Mouse (Mus musculus): Measurements from ENCODE around the gene Gm10073.

Gm10073 gene

DNA sequence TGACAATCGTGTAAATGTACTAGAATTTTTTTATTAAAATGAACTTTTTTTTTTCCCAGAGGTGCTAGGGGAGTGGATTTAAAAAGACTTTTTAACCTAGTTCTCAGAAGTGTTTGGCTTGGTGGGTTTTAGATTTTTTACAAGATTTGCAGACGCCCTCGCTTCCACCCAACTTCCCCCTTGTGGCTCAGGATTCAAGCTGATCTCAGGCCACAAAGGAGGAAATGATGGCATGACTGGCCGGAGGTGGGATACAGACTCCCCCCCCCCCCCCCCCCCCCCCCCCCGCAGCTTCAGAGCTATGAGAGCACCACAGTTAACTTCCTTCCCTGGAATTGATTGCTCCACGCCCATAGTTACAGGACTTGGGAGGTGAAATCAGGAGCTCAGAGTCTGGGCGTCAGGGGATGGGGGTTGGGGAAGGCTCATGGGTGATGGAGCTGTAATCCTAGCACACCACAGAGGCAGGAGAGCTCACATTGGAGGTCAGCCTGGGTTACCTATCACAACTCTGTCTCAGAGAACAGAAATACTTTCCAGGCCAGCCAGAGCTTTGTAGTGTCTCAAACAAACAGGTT, 17.1 kb downstream of the Gm10073 start:
- in situ Hi-C loops (cut with MboI), result no loop called here

DNA sequence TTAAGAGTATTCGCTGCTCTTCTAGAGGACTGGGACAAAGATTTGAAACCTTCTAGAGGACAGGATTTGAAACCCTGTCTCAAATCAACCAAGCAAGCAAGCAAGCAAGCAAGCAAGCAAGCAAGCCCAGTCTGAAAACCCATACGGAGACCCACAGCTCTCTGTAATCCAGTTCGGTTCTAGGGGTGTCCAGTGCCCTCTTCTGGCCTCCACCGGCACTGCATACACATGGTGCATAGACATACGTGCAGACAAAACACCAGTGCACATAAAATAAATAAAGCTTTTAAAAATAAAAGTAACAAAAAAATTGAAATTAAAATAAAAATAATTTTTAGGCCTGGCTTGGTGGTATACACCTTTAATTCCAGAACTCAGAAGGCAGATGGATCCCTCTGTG, 19.2 kb downstream of the Gm10073 start:
- in situ Hi-C loops (cut with MboI), result no loop called here

- in situ Hi-C loops (cut with MboI), result no loop called here
Measured at GRCm38 (mm10) chr8:106550906-106551305, 22.4 kb downstream of the Gm10073 start.

DNA sequence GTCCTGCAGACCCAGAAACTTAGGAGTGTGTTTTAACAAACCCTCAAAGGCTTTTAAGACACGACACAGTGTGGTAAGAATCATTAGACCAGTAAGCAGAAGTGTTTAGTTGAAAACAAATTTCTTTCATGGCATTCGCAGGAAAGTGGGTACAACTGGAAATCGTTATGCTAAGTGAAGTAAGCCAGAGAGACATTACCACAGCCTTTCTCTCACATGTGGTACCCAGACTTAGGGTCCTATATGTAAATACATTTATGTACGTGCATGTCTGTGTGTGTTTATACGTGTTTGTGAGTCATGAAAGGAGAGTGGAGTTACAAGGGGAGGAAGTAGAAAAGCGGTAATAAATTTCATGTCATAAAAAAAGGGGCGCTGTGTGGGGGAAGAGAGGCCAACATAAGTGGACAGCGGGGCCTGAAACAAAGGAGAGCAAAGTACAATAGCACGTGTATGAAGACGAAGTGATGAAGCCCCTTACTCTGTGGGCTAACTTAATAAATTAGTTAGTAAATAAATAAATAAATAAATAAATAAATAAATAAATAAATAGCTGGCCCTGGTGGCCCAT, 24.8 kb downstream of the Gm10073 start:
- in situ Hi-C loops (cut with MboI), result no loop called here

DNA sequence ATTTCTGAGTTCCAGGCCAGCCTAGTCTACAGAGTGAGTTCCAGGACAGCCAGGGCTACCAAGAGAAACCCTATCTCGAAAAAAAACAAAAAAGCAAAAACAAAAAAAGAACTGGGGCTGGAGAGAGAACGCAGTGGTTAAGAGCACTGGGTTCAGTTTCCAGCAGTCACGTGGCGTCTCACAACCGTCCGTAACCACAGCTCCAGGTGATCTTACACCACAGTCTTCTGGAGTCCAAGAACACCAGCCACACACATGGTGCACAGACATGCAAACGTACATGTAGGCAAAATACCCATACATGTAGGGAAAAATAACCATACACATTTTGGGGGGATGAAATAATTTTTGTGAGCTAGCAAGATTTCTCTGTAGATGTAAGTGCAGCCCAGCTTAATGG, 26.5 kb downstream of the Gm10073 start:
- in situ Hi-C loops (cut with MboI), result no loop called here

- in situ Hi-C loops (cut with MboI), result no loop called here
Measured at GRCm38 (mm10) chr8:106545149-106545548, 28.1 kb downstream of the Gm10073 start.

DNA sequence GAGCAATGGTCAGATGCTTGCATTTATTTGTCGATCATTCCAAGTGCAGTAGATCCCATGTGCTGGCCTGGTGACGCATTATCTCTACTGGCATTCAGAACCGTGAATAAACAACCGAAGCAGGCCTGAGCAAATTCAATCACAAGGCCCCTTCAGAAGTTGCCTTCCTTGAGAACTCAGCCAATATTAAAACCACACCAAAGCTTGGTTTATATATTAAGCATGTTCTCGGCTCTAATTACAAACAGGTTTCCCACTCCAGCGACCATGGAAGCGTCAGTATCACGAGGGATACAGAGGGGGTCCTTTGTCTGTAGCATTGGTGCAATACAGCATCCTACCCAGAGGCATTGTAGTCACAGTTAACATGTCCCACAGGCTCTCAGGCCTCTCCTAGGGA, 30.2 kb downstream of the Gm10073 start:
- in situ Hi-C loops (cut with MboI), result no loop called here

DNA sequence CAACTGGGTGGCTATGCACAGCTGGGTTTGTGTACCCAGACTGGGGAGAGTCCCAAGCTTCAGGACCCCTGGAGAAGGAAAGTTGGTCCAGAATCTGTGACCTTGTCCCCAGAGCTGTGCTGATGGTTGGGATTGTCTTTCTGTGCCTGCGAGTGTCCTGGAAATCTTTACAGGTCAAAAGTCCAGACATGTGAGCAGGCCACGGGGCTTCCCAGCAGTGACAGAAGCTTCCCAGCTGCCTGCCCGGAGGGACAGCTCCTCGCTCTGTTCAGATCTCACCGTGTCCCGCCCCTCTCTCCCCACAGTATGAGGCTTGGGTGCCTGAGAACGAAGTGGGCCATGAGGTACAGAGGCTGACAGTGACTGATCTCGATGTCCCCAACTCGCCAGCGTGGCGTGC, 32.3 kb downstream of the Gm10073 start:
- in situ Hi-C loops (cut with MboI), result no loop called here

GRCm38 (mm10) chr8:106539193-106539592, 34.1 kb downstream of the Gm10073 start:
- in situ Hi-C loops (cut with MboI), result no loop called here

DNA sequence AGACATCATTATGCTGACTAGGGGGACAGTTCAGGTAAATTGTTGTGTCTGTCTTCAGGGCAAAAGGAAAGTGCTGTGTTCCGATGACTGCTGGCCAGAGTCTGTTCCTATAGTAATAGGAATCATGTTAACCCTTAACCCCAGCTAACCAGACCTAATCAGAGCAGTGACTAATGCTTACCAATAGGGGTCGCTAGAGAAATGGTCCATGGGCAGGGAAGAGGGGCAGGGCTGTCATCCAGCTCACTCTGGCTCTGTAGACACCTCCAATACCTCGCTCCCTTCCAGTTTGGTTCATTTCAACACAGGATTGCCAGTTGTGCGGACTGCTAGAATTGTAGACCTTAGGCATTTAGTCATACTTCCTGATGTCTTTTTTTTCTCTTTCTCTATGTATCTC, 37.8 kb downstream of the Gm10073 start:
- in situ Hi-C loops (cut with MboI), result no loop called here

GRCm38 (mm10) chr8:106534449-106534848, 38.8 kb downstream of the Gm10073 start:
- in situ Hi-C loops (cut with MboI), result no loop called here

DNA sequence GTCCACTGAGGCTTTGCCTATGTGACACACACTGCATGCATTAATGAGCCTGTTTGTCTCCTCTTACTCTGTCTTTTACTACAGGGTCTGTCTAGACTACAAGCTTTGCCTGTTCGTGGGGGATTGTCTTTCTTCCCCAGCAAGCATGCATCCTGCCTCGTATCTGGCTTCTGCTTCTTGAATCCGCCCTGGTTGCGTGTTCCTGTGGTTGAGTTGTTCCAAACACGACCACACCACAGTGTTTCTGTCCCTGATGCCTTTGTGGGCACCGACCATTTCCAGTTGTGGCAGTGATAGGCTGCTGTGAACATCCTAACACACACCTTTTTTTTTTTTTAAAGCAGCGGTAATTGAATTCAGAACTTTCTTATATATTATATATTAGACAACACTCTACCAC, 39.6 kb downstream of the Gm10073 start:
- in situ Hi-C loops (cut with MboI), result no loop called here

- in situ Hi-C loops (cut with MboI), result no loop called here
Measured at GRCm38 (mm10) chr8:106530566-106530965, 42.7 kb downstream of the Gm10073 start.

GRCm38 (mm10) chr8:106529885-106530482, 43.3 kb downstream of the Gm10073 start:
- in situ Hi-C loops (cut with MboI), result no loop called here

GRCm38 (mm10) chr8:106528596-106529249, 44.5 kb downstream of the Gm10073 start:
- in situ Hi-C loops (cut with MboI), result no loop called here

GRCm38 (mm10) chr8:106527241-106528036, 45.8 kb downstream of the Gm10073 start:
- in situ Hi-C loops (cut with MboI), result no loop called here

GRCm38 (mm10) chr8:106526725-106527124, 46.5 kb downstream of the Gm10073 start:
- in situ Hi-C loops (cut with MboI), result no loop called here

All from mature B cell (primary cell).